Mouse (Mus musculus): ENCODE measurements around the gene 1500011B03Rik.

DNA sequence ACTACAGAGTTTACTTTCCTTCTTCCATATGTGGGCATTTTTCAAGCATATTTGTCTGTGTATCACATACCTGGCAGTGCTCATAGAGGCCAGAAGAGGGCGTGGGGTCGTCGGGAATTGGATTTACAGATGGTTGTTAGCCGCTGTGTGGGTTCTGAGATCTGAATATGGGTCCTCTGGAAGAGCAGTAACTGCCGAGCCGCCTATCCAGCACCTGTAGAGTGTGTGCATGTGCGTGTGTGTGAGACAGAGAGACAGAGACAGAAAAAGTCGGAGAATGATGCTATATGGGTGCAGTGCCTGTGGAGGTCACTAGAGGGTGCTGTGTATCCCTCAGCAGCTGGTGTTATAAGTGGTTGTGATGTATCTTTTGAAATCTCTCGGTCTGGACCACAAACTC is 929 bp upstream of the 1500011B03Rik start:
- TF ChIP-seq FLI1 (IDR thresholded peaks at IDR 0.05; ENCODE audit: low read length) (no peak), GATA1 (IDR thresholded peaks at IDR 0.05; ENCODE audit: borderline replicate concordance, low read length) (no peak)
